8 mouse cellular contexts compared by ENCODE assay signal in the genomic region with DNA sequence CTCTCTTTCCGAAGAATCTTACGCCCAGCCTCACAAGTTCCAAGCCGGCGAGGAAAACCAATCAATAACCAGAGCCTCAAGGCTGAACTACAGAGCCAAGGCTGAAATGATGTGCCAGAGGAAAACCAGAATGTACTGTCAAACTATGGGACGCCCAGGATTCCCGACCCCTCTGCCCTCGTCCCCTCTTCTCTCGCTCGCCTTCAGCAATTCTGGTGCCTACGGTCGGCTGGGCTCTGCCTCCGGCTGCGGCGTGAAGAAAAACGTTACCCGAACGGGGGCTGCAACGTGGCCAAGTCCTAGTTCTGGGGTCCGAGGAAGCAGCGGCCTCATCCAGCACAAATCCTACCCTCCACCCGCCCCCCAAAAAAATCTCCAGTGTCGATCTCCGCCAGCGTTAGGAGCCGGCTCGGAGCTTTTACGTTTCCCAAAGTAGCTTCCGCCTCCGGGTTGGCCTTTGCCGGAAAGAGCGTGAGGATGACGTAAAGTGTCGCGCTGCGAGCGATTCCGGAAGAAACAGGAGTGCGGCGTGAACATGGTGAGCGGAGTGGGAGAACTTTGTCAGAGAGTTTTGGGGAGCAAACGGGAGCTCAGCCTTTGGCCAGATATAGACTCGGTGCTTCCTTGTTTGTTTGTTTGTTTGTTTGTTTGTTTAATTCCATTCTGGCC. TPM values are rescaled to one million over a fixed set of nuclear protein-coding genes. Genes with fewer than 3 reads are reported as not detected.
DNase-seq lines count a peak whose midpoint lies in the region; ATAC-seq lines count a peak whose summit lies in the region.

Gene Fcf1, plus strand, starts transcription at position 470 of the 669 bp plus-strand sequence.
Gene Arel1, minus strand, starts transcription at position 473 of the 669 bp plus-strand sequence.

- peak; percentile 86 for DNase-seq in T-cell, adult 2 months (ENCODE audit: low spot score)
- DNase-seq in cerebellum, postnatal 36 days = peak; percentile 91 to 92
- DNase-seq in gastrocnemius, adult 18-20 months (ENCODE audit: low spot score) = peak; percentile 91
- DNase-seq in left cerebral cortex, adult 18-20 months (ENCODE audit: low spot score in 2 of 2) = peak; percentile 94 to 95
- DNase-seq in right cerebral cortex, adult 18-20 months = peak; percentile 94
- peak; percentile 41 for DNase-seq in urinary bladder, postnatal 10 days (ENCODE audit: low spot score)

- under 1% methylated on average over 42 of the region's 42 CpGs for WGBS in hindbrain, embryonic 16.5 days
- under 1% methylated on average over 41 of the region's 42 CpGs for WGBS in macrophage (ENCODE audit: missing documents)

- H3K4me3 ChIP-seq in hindbrain, embryonic 16.5 days (ENCODE audit: low read length) = peak within 1 kb of the TSS; percentile 89
- peak within 1 kb of the TSS; percentile 100 for H3K4me3 ChIP-seq in macrophage (ENCODE audit: inconsistent target)

- peaks cover 2% of the 10 kb centered on the region; the same call in 1 of the 2 replicates for H3K36me3 ChIP-seq in hindbrain, embryonic 16.5 days (ENCODE audit: control insufficient read depth, insufficient read depth, low read length)
- peaks cover 30% of the 10 kb centered on the region for H3K36me3 ChIP-seq in macrophage (ENCODE audit: inconsistent target)

- peaks cover 81% of the 10 kb centered on the region for H3K79me2 ChIP-seq in macrophage (ENCODE audit: inconsistent target)

- peak within 1 kb of the TSS; percentile 88 for H3K9ac ChIP-seq in hindbrain, embryonic 16.5 days (ENCODE audit: low read depth, low read length)

- peaks cover 19% of the 10 kb centered on the region for H3K4me1 ChIP-seq in hindbrain, embryonic 16.5 days (ENCODE audit: control insufficient read depth, insufficient read depth, low read depth, low read length)

- no peaks in the 10 kb centered on the region for H3K9me3 ChIP-seq in hindbrain, embryonic 16.5 days (ENCODE audit: control insufficient read depth, low read length)

- no peaks in the 10 kb centered on the region for H3K27me3 ChIP-seq in hindbrain, embryonic 16.5 days (replicated peaks; ENCODE audit: control insufficient read depth, insufficient read depth, low read length)

- H3K4me2 ChIP-seq in hindbrain, embryonic 16.5 days (ENCODE audit: low read length) = peak within 1 kb of the TSS; percentile 96

- peak within 1 kb of the TSS; percentile 67; the same call in 1 of the 2 replicates for H3K27ac ChIP-seq in hindbrain, embryonic 16.5 days (ENCODE audit: low read depth, low read length)
- H3K27ac ChIP-seq in macrophage = peak within 1 kb of the TSS; percentile 62

- ATAC-seq in hindbrain, embryonic 16.5 days = peak; percentile 90

RNA-seq across cellular contexts. Expression of gene Fcf1, which starts in this region (rescaled TPM):
- 10 to 100 TPM; 29.7 to 32.1 TPM for total RNA-seq in gastrocnemius, adult 18-20 months (2021)
- polyA plus RNA-seq in hindbrain, embryonic 16.5 days (2015; fragmentation: Nextera tagmentation; extraction: Ambion mirVana) = 72.8 and 74.8 TPM in 2 replicates
- 10 to 100 TPM; 31.1 to 35.7 TPM for total RNA-seq in left cerebral cortex, adult 18-20 months (2021)
- 10 to 100 TPM; 19.9 to 64.9 (median 43.5) TPM for total RNA-seq in macrophage (2018; cell fraction: chromatin; rRNA removed)
- total RNA-seq in macrophage (2018; cell fraction: cytosol; rRNA removed) = 10 to 100 TPM; 48.6 to 93.2 (median 68.5) TPM
- total RNA-seq in macrophage (2018; cell fraction: nucleus; rRNA removed) = 10 to 100 TPM; 31.5 to 89.0 (median 51.4) TPM
- 65.9 to 92.0 TPM (median 76.0 TPM) in 3 replicates for polyA plus RNA-seq in macrophage (2018)

RNA-seq across cellular contexts. Expression of gene Arel1, which starts in this region (rescaled TPM):
- total RNA-seq in gastrocnemius, adult 18-20 months (2021) = 10 to 100 TPM; 25.5 to 29.4 TPM
- 29.3 and 36.0 TPM in 2 replicates for polyA plus RNA-seq in hindbrain, embryonic 16.5 days (2015; fragmentation: Nextera tagmentation; extraction: Ambion mirVana)
- 10 to 100 TPM; 98.2 to 98.8 TPM for total RNA-seq in left cerebral cortex, adult 18-20 months (2021)
- total RNA-seq in macrophage (2018; cell fraction: chromatin; rRNA removed) = 100 to 1,000 TPM in 4 of 26 experiments, 10 to 100 TPM in 22; 19.6 to 214 (median 62.1) TPM
- 100 to 1,000 TPM in 1 of 26 experiments, 10 to 100 TPM in 25; 32.7 to 100 (median 52.8) TPM for total RNA-seq in macrophage (2018; cell fraction: cytosol; rRNA removed)
- total RNA-seq in macrophage (2018; cell fraction: nucleus; rRNA removed) = 100 to 1,000 TPM in 12 of 26 experiments, 10 to 100 TPM in 14; 32.6 to 170 (median 89.7) TPM
- 27.2 to 51.0 TPM (median 30.2 TPM) in 3 replicates for polyA plus RNA-seq in macrophage (2018)

Comparison
In these comparisons a context has a peak if more than half of its experiments do, and no peak if none do; other contexts are left out.
1. Peak in every context shown above with its lines: DNase-seq, ATAC-seq, H3K4me3 ChIP-seq and H3K27ac ChIP-seq.
2. DNase-seq: peak in every context shown above with its lines; median percentile 94 in left cerebral cortex, adult 18-20 months; 94 in right cerebral cortex, adult 18-20 months; 92 in cerebellum, postnatal 36 days; 91 in gastrocnemius, adult 18-20 months; 86 in T-cell, adult 2 months; 41 in urinary bladder, postnatal 10 days.